Mouse (Mus musculus) CH12F3 (cell line): ENCODE results near the gene Acss2.
"Not testable (repeated sequence)": the region's sequence is repeated elsewhere in the genome, so short reads cannot be mapped to it uniquely, and the experiment has no call there.

ENCODE experiments used
- in situ Hi-C: fragments of 300-500 bp; cut with MboI; formaldehyde crosslinking; loops from 2 replicates; pipeline ENCODE4 v1.14.3; 2020; ENCODE audit warnings: low sequenced_read_pairs

The Acss2 gene

DNA sequence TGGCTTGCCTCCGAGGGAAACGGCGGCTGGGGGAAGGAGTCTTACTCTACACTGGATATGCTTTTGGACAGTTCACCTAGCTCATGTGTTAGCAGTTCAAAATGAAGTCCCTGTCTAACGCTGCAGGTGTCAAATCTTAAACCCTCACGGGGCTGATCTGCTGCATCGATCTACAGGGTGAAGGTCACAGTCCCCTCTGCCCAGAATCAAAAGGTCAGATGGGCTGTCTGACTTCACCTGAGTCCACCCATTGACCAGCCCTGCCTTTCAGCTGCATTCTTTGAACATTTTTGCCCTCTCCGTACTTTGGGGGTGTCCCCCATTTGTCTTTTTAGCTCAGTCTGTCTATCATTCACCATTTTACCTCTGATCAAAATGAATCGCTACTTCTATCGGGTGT lies 67.3 kb downstream of the Acss2 start:
- in situ Hi-C loops: no loop called here

DNA sequence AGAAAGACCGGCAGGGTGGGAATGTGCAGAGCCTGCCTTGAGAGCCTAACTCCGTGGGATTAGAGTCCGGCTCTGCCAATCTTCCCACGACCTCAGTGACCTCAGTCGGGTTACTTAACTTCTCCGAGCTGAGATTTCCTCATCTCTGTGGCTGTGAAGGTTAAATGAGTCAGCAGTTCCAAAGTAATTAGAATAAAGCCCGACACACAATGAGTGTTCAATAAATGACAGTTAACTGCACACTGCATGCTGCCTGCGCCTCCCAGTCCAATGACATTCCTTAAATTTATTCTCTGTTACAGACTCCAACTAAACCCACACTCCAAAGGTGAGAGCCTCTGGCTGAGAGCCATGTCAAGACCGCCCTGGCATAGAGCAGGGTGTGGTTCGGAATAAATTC lies 67.7 kb downstream of the Acss2 start:
- in situ Hi-C loops: no loop called here

DNA sequence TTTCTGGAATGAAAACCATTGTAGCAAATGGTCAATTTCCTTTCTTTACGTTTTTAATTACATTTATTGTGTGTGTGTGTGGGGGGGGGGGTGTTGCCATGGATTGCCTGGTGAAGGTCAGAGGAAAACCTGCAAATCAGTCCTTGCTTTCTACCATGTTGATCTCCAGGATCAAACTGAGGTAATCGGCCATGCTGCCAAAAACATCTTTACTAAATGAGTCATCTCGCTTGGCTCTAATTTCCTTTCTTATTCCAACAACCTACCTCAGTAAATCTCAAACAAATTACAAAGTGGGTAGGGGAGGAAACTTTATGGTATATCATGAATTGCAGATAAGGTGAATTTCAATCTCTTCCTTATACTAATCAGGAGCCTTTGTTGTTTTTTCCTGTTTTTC lies 70.4 kb downstream of the Acss2 start:
- in situ Hi-C loops: no loop called here

DNA sequence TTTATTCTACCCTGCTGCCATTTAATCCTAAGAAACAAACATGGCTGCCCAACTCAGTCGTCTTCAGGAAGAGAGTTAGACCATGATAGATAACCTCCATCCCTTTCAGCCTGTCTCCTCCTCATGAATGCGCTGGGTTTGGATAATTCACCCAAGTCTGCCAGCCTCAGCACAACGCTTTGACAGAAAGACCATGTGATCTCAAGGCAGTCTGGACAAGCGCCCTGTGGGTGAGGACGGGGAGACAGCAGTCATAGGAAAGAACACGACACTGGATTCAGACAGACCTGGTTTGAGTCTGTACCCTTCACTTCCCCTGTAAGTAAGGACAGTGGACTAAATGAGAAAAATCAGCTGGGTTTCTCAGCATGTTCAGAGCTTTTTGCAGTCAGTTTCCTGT lies 71.8 kb downstream of the Acss2 start:
- in situ Hi-C loops: no loop called here

DNA sequence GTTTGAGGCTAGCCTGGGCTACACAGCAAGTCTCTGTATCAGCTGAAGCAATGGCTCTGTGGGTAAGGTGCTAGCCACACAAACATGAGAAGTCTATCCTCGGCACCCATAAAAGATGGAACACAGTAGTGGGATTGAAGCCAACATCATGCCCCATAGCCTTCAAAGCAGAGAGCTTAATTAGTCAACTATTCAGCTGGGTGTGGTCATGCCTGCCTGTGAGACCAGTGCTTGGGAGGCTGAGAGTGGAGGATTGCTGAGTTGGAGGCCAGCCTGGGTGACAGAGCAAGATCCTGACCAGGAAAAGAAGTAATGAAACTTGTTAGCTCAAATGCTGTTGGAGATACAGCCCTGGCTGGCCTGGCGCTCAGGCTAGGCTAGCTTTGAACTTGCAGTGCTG lies 73.1 kb downstream of the Acss2 start:
- in situ Hi-C loops: no loop called here

DNA sequence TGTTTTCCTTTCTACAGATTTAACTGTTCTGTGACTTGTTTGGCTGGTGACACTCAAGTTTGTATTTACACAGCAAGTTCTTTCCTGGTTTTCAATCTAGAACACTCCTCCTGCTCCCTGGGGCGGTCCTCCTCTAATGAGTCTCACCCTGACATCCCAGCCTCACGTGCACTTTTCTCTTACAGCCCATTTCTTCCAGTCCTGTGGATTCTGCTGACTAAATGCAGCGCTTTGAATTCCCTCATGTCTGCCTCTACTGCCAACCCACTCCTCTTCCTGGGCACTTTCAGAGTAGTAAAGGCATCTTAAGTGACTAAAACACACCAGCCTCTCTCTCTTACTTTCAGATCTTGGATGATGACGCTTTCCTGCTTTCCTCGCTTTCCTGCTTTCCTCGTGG lies 73.9 kb downstream of the Acss2 start:
- in situ Hi-C loops: no loop called here

DNA sequence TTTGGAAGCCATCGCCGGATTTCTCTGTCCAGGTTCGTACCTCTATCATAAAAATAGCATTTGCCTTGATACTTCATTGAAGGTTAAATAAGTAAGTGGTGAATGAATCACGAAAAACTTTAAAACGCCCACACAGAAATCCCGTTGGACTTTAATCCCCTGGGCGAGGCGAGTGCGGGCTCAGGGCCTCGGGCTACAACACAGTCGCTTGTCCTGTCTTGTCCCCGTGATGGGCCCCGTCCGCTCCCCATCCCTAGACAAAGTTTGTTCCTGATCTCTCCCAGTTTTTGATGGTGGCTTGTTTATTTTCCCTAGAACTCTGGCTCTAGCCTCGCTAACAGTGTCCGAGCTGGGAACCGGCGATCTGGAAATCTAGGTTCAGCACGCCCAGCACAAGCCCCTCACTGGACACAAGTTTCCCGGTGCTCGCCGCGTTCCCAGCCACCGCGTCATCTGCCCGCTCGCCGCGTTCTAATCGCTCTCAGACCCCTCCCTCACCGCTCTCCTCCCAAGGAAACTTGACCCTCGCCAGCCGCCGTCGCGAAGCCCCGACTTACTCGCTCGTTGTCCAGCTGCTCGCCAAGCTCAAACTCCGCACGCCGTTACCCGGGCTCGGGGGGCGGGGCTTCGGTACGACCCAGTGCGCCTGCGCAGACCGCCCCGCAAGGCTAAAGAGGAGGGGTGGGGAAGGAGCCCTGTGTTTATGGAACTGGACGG lies 74.5 kb downstream of the Acss2 start, which contains the start of gene Gss:
Gene Gss, minus strand, starts transcription at position 674 of the 717 bp plus-strand sequence.
- in situ Hi-C loops: no loop called here

DNA sequence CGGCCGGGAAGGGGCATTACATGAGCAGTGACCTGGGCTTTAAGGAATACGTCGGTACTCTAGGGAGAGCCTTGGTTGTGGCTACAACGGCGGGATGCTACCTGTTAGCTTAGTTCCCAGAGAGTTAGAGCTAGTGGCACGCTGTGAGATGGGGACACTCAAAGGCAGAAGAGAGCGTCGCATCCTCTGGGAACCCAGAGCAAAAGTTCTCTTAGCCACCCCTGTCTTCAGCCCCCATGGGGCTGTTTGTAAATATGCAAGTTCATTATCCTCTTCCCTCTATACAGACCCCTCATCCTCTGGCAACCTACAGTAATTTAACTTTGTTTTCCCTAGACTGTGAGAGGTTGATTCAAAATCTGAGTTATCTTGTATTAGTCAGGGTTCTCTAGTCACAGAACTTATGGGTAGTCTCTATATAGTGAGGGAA lies 75.1 kb downstream of the Acss2 start:
- in situ Hi-C loops: no loop called here

DNA sequence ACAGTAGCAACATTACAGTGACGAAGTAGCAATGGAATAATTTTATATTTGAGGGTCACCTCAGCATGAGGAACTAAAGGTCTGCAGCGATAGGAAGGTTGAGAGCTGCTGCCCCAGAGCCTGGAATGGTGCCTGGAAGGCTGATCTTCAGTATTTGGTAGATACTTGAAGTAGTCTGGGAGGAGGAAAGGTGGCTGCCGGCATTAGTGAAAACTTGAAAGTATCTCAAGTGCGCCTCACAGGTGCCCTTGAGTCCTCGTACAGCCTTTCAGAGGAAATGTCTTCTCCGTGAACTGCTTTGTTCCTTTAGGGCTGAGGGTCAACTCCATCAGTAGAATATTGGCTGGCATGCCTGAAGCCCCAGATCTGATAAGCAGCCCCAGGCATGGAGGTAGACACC lies 77.8 kb downstream of the Acss2 start:
- in situ Hi-C loops: no loop called here

DNA sequence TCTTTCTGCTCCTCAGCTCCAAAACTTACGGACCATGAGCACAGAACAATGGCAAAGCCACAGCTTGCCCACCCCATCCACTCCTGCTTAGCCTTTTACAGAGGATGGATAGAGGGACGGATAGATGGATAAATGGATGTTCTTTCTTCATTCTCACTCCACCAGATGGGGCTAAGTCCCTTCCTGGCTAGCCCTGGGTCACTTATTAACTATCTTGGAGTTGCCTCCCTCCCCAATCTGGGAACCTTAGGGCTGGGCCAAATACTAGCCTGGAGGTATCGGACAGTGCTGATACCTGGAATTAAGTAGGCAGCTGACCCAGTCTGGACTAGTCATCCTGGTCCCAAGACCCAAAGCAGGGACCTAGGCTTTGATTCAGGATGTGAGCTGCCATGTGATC lies 86.0 kb downstream of the Acss2 start:
- in situ Hi-C loops: no loop called here

DNA sequence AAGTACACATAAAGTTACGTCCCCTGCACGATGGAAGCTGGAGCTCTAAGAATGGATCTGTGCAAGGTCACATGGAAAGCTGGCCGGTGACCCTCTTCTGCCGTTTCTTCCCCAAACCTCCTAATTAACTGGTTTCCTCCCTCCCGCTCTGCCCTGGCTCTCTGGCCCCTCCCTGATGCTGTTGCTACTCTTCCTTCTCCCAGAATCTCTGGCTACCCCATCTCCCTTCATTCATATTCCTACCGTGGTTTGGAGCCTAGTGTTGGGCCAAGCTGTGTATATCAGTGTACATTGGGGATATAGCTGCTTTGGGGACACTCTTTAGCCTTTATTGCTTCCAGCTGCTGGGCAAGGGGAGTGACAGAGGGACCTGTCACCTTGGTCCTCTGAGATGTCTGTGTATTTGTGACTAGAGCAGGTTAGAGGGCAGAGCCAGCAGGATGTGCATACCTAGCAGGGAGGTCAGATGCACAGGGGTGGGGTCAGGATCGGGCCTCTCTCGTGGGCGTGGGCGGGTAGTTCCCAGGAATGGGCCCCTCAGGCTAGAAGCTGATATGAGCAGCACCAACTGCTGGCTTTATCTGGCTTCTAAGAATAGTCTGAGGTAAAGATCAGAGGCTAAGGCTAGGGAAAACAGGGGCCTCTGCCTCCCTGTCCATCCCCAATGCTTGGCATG lies 87.0 kb downstream of the Acss2 start:
- in situ Hi-C loops: no loop called here

DNA sequence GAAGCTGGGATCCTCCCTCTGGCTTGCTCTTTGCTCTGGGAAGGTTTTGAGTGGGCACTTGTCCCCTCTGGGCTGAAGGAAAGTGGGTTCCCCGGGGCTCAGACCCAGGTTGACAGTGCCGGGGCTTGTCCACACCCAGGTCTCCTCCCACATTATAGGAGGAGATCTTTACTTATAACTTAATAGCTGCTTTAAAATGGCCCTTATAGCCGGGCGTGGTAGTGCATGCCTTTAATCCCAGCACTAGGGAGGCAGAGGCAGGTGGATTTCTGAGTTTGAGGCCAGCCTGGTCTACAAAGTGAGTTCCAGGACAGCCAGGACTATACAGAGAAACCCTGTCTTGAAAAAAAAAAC lies 87.5 kb downstream of the Acss2 start:
- in situ Hi-C loops: not testable (repeated sequence)

DNA sequence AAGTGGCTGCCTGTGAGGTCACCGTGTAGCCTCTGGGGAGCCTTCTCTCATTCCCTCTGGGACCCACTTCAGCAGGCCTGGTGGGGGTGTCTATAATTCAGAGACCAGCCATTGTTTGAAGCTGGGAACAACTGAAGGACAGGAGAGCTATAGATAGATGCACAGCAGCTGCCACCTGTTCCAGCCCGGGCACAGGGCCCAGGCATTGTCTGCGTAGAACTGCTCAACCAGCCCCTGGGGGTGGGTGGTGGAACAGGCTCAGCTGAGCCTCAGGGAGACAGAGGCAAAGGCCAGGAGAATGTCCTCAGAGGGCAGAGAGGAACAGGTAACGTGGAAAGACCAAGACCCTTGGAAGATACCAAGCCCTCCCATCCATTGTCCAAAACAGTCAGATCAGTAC lies 88.6 kb downstream of the Acss2 start:
- in situ Hi-C loops: no loop called here

DNA sequence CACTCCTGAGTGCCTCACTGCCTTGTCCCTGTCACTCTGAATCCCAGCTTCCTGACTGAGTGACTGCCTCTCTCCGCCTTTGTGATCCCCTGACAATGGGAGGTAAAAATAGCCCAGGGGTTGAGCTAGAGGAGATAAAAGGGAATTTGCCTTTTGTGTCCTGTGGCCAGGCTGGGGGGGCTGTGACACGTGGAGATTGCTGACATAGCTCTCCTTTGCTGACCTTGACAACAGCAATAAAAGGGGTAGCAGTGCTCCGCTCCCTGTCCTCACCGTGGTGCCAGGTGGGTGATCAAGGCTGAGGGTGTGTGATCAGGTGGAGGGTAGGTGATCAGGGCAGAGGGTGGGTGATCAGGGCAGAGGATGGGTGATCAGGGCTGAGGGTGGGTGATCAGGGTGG lies 93.2 kb downstream of the Acss2 start, which contains the start of gene Myh7b:
Gene Myh7b, plus strand, starts transcription at position 235 of the 400 bp plus-strand sequence.
- in situ Hi-C loops: no loop called here

DNA sequence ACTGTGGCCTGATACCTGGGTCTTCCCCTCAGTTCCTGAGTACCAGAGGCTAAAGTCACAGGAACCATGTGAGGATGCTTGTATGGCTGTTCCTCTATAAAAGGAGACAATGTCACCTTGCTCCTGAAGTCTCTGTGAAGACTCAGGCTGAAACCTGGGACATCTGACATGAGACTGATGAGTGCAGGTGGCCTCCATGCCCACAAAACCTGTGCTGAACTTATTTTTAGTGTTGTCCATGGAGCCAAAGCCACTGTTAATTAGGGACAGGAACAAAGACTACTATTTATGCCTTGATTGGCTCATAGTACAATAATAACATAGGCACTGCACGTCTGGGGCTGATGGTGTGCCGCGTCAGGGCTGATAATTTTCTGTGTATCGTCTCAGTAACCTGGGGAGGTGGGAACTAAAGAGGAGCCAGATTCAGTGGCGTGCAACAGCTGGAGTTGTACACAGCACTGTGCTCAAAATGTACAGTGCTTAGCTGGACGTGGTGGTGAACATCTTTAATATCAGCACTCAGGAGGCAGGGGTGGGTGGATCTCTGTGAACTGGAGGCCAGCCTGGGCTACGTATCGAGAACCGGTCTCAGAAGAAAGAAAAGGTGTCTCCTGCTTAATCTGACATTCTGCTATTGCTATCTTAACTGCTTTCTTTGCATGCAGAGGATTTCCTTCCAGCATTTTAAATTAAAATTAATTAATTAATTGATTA lies 94.2 kb downstream of the Acss2 start:
- in situ Hi-C loops: no loop called here

DNA sequence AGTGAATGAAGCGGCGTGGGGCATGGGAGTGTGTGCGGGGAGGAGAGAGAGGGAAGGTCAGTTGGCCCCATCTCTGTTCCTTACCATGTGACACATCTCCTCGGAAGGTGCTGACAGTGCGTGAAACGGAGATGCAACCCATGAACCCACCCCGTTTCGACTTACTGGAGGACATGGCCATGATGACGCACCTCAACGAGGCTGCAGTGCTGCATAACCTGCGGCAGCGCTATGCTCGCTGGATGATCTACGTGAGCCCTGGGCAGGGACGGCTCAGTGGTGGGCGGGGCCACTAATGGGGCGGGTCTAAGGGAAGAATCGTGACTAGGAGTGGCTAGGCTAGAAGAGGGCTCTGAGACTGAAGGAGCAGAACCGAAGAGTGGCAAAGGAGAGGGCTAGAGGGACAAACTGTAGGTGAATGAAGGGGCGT lies 95.6 kb downstream of the Acss2 start:
- in situ Hi-C loops: no loop called here

DNA sequence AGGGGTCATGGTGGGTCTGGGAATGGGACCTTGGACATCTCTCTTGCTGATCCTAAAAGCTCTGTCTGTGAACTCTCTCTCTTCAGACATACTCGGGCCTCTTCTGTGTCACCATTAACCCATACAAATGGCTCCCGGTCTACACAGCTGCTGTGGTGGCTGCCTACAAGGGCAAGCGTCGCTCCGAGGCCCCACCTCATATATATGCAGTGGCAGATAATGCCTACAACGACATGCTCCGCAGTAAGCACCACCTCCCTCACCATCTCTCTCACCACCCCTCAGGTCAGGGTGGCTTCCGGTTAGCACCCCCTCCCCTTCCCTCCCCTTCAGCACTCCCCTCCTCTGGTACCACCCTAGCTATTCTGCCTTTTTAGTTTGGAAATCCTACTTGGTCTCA lies 96.2 kb downstream of the Acss2 start:
- in situ Hi-C loops: no loop called here

DNA sequence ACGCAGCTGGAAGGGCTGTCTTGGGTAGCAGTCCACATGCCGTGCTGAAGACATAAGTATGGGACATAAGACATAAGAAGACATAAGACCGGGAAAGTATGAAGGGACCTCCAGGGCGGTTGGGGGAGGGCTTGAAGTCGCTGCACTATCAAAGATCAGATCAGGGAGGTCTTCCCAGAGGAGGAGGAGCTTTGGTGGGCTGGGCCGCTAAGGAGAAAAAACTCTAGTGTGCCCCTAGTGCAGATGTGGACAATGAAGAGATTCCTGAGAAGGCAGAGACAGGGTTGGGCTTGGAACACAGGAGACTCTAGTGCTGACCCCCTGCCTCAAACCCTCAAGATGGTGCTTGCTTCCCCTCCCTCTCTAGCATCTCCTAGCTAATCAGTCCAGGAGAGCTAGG lies 99.2 kb downstream of the Acss2 start:
- in situ Hi-C loops: no loop called here

DNA sequence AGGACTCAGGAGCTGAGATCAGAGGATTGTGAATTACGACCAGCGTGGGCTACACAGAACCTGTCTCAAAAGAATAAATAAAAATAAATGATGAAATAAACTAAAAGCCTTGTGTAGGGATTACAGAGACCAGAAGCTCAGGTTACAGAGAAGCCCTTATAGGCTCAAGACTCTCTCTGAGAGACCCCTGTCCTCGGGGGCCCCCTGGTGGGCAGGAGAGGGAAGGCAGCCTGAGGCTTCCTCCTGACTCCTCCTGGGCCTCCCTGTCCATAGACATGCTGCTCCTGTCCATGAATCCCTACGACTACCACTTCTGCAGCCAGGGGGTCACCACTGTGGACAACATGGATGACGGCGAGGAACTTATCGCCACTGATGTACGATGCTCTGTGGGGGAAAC lies 102.1 kb downstream of the Acss2 start:
- in situ Hi-C loops: loop anchor here (5.0 kb wide), 1 partner anchor 108 kb away; no protein-coding TSS in a partner anchor

DNA sequence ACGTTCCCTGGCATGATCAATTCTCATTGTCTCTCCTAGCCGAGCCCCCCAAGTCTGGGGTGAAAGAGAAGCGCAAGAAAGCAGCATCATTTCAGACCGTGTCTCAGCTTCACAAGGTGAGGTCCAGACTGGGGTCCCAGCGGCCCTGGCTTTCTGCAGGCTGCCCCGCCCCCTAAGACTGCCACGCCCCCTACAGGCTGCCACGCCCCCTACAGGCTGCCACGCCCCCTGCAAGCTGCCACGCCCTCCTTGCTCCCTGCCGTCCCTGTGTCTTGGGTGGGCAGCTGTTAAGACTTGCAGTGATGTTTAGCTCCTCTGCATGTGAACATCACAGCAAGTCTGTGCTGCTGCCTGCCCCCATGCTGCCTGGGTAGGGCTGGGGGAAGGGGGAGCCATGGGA lies 104.9 kb downstream of the Acss2 start:
- in situ Hi-C loops: loop anchor here (5.0 kb wide), 1 partner anchor 110 kb away; no protein-coding TSS in a partner anchor

DNA sequence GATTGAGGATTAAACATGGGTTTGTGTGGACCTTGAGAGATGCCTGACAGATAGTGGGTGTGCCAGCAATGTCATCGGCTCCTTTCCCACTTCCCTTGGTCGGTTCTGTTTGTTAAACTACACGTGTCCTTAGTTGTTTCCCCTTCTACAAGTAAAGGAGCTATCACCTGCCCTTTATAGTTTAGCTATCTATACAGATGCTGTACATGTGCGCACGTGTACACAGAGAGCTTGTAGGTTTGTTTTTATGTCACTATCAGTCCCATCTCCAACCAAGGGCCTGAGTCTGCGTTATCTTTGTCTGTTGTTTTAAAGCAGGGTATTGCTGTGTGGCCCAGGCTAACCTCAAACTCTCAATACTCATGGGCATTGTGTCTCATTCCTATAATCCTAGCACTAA lies 106.2 kb downstream of the Acss2 start:
- in situ Hi-C loops: loop anchor here (5.0 kb wide), 1 partner anchor 112 kb away; no protein-coding TSS in a partner anchor

DNA sequence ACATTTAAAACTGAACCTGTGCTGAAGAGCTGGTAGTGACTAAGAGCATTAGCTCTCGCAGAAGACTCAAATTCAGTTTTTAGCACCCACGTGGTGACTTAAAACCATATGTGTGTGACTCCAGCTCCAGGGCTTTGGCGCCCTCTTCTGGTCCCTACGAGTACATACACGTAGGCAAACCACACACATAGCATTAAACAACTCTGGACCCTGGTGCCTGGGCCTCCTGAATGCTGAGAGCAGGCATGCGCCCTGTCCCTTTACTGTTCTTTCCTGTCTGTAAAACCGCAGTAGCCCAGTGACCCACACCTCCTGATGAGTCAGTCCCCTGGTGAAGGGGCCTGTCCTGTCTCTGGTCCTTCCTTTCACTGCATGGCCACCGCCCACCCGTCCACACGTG lies 107.0 kb downstream of the Acss2 start:
- in situ Hi-C loops: loop anchor here (5.0 kb wide), 1 partner anchor 112 kb away; no protein-coding TSS in a partner anchor
